Mouse (Mus musculus) thymus, adult 2 months (tissue): Measurements from ENCODE around the gene Nup188.

Source experiments
- CTCF ChIP-seq: fragments of 200-500 bp; IDR thresholded peaks from 2 replicates; pipeline ENCODE4 v1.5.1; 2012; ENCODE audit warnings: mild to moderate bottlenecking, control low read depth, low read length, moderate library complexity, borderline replicate concordance; ENCODE audit not compliant: control insufficient read depth, poor library complexity, insufficient read depth; ENCODE audit errors: extremely low read depth
- POLR2A ChIP-seq: fragments of 200-500 bp; IDR thresholded peaks from 2 replicates; pipeline ENCODE4 v1.6.1; 2012; ENCODE audit warnings: mild to moderate bottlenecking, low read length, control low read depth, moderate library complexity; ENCODE audit not compliant: control insufficient read depth, poor library complexity, insufficient read depth; ENCODE audit errors: extremely low read depth

DNA sequence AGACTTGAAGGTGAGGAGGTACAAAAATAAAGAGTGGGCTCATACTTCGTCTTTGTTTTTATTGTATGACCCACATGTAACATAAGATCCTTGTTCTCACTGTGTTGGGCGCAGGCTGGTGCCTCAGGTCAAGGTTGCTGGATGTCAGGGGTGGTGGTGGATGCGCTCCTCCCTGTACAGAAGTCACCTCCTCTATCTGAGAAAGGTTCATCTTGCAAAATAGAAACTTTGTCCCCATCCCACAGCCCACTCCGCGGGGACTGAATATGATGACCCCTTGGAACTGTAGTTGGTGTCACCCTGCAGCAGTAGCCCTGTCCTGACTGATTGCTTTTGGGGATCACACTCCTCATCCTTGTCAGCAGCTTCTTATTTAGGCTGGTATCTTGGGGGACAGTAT is 39.2 kb upstream of the Nup188 start:
- TF ChIP-seq CTCF (no peak), POLR2A (no peak)
